Comparison of ENCODE assay signal across 12 mouse cellular contexts in genomic region chr4:150312646-150313045, GRCm38 (mm10). TPM values are rescaled to one million over a fixed set of nuclear protein-coding genes. Genes with fewer than 3 reads are reported as not detected.
DNase-seq lines count a peak whose midpoint lies in the region; ATAC-seq and TF ChIP-seq lines count a peak whose summit lies in the region.
"Had no signal": no experiment of that assay in that cellular context is flagged by ENCODE, and none has a peak within 500 bp of the region (broad histone marks: within the 10 kb centered on the region; RNA-seq: fewer than 3 reads in every experiment).

No protein-coding gene starts in this region.

- TF ChIP-seq CTCF in hindbrain, postnatal 0 days (IDR thresholded peaks at IDR 0.05; ENCODE audit: low read depth): no peak

- H3K27me3 ChIP-seq in hindbrain, embryonic 16.5 days (replicated peaks; ENCODE audit: control insufficient read depth, insufficient read depth, low read length): no peaks in the 10 kb centered on the region
- no peaks in the 10 kb centered on the region for H3K27me3 ChIP-seq in hindbrain, postnatal 0 days (ENCODE audit: insufficient read depth, low read length)
- H3K27me3 ChIP-seq: embryonic facial prominence, embryonic 13.5 days; limb, embryonic 15.5 days; lung, embryonic 15.5 days had no signal

- 88% methylated on average over 2 of the region's 2 CpGs for WGBS in hindbrain, embryonic 16.5 days
- 68% methylated on average over 2 of the region's 2 CpGs for WGBS in hindbrain, postnatal 0 days

- ATAC-seq in frontal cortex, adult (ENCODE audit: low TSS enrichment): peak; percentile 38; the same call in 1 of the 2 replicates
- 0 out of 2 replicates have a peak, but pooled peaks have one; percentile 29 for ATAC-seq in hindbrain, embryonic 16.5 days
- no peak for ATAC-seq in hindbrain, postnatal 0 days
- ATAC-seq: activated CD4-positive, CD25-positive, alpha-beta regulatory T cell, adult 4 months had no signal

- no peaks in the 10 kb centered on the region for H3K36me3 ChIP-seq in hindbrain, embryonic 16.5 days (ENCODE audit: control insufficient read depth, insufficient read depth, low read length)
- no peaks in the 10 kb centered on the region for H3K36me3 ChIP-seq in hindbrain, postnatal 0 days (ENCODE audit: insufficient read depth, low read length)
- H3K36me3 ChIP-seq: embryonic facial prominence, embryonic 13.5 days; limb, embryonic 15.5 days; lung, embryonic 15.5 days had no signal

- no peak overlapping the region for H3K4me2 ChIP-seq in hindbrain, embryonic 16.5 days (ENCODE audit: low read length)
- no peak overlapping the region for H3K4me2 ChIP-seq in hindbrain, postnatal 0 days (ENCODE audit: low read depth, low read length)
- H3K4me2 ChIP-seq: embryonic facial prominence, embryonic 13.5 days; limb, embryonic 15.5 days; lung, embryonic 15.5 days had no signal

- peaks cover 11% of the 10 kb centered on the region for H3K4me1 ChIP-seq in hindbrain, embryonic 16.5 days (ENCODE audit: control insufficient read depth, insufficient read depth, low read depth, low read length)
- H3K4me1 ChIP-seq in hindbrain, postnatal 0 days (ENCODE audit: insufficient read depth, low read length): no peaks in the 10 kb centered on the region

- H3K9ac ChIP-seq in hindbrain, embryonic 16.5 days (ENCODE audit: low read depth, low read length): no peak overlapping the region
- no peak overlapping the region for H3K9ac ChIP-seq in hindbrain, postnatal 0 days (replicated peaks; ENCODE audit: low read length)
- H3K9ac ChIP-seq: embryonic facial prominence, embryonic 13.5 days; limb, embryonic 15.5 days; lung, embryonic 15.5 days had no signal

- no peak overlapping the region for H3K4me3 ChIP-seq in hindbrain, embryonic 16.5 days (ENCODE audit: low read length)
- H3K4me3 ChIP-seq in hindbrain, postnatal 0 days (ENCODE audit: low read length): no peak overlapping the region
- H3K4me3 ChIP-seq: embryonic facial prominence, embryonic 13.5 days; limb, embryonic 15.5 days; lung, embryonic 15.5 days had no signal

- no peaks in the 10 kb centered on the region for H3K9me3 ChIP-seq in hindbrain, embryonic 16.5 days (ENCODE audit: control insufficient read depth, low read length)
- no peaks in the 10 kb centered on the region for H3K9me3 ChIP-seq in hindbrain, postnatal 0 days (ENCODE audit: low read length)
- H3K9me3 ChIP-seq: embryonic facial prominence, embryonic 13.5 days; limb, embryonic 15.5 days; lung, embryonic 15.5 days had no signal

- 0 out of 2 replicates have a peak overlapping the region, but pooled peaks have one; percentile 29 for H3K27ac ChIP-seq in hindbrain, embryonic 16.5 days (ENCODE audit: low read depth, low read length)
- no peak overlapping the region for H3K27ac ChIP-seq in hindbrain, postnatal 0 days
- H3K27ac ChIP-seq: embryonic facial prominence, embryonic 13.5 days; limb, embryonic 15.5 days; lung, embryonic 15.5 days had no signal

- DNase-seq in frontal cortex, postnatal 25 days (ENCODE audit: low spot score in 2 of 2): no peak
- no peak for DNase-seq in hindbrain, postnatal 0 days (ENCODE audit: low spot score)
- peak; percentile 71 for DNase-seq in cerebellum, adult 11-12 months
- DNase-seq in cerebellum, postnatal 36 days: peak; percentile 61 to 67
- DNase-seq in ovary, postnatal 14 days (ENCODE audit: low spot score): no peak
- DNase-seq: right cerebral cortex, adult 18-20 months had no signal

RNA-seq across cellular contexts. Expression of gene Rere, which starts 31.2 kb away (rescaled TPM):
- polyA plus RNA-seq in hindbrain, embryonic 16.5 days (2015; fragmentation: Nextera tagmentation; extraction: Ambion mirVana): 25.4 and 27.2 TPM in 2 replicates
- 31.2 and 32.9 TPM in 2 replicates for total RNA-seq in hindbrain, postnatal 0 days (2014; rRNA removed)
- polyA plus RNA-seq in hindbrain, postnatal 0 days (2015; fragmentation: Nextera tagmentation; extraction: Ambion mirVana): 25.0 and 25.9 TPM in 2 replicates

Comparison
In these comparisons a context has a peak if more than half of its experiments do, and no peak if none do; other contexts are left out.
1. DNase-seq: peak in cerebellum, adult 11-12 months (single experiment) and cerebellum, postnatal 36 days (2 of 2); none in frontal cortex, postnatal 25 days (0 of 2), hindbrain, postnatal 0 days (single experiment) and ovary, postnatal 14 days (single experiment).